Comparison of ENCODE assay signal across 8 mouse cellular contexts in the genomic region with DNA sequence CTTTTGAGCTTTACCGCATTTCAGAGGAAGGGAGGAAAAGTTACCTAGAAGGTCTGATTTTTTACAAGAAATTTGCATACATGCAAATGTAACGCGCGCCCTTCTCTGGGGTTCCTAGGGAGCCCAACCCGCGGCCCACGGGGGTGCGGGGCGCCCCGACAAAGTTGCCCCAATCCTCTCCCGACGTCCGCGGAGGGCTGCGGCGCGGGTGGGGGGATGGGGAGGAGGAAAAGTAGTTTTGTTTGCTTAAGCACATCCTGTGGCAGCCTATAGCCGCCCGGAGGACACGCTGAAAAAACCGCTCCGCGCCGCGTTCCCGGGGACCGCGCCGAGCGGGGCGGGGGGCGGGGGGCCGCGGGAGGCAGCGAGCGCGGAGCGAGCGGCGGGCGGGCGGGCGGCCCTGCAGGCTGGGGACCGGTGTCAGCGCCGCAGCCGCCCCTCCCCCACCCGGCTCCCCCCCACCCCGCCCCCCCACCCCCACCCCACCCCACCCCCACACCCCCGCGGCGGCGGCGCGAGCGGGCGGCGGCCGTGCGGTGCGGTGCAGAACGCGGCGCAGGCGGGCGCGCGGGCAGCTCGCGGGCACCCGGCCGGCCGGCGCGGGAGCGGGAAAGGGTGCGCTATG. TPM values are rescaled to one million over a fixed set of nuclear protein-coding genes. Genes with fewer than 3 reads are reported as not detected.
DNase-seq lines count a peak whose midpoint lies in the region; ATAC-seq lines count a peak whose summit lies in the region.

No protein-coding gene starts in this region.

- peak; percentile 56 for ATAC-seq in midbrain, embryonic 14.5 days (ENCODE audit: low FRiP score, low TSS enrichment)

- peak overlapping the region; percentile 90 for H3K4me2 ChIP-seq in midbrain, embryonic 14.5 days (ENCODE audit: low read length)

- H3K4me1 ChIP-seq in embryonic facial prominence, embryonic 10.5 days, result peaks cover 57% of the 10 kb centered on the region
- peaks cover 60% of the 10 kb centered on the region for H3K4me1 ChIP-seq in limb, embryonic 10.5 days
- peaks cover 6% of the 10 kb centered on the region; the same call in 1 of the 2 replicates for H3K4me1 ChIP-seq in midbrain, embryonic 14.5 days (ENCODE audit: control insufficient read depth, insufficient read depth, low read length)

- peak overlapping the region; percentile 87 for H3K27ac ChIP-seq in embryonic facial prominence, embryonic 10.5 days (replicated peaks)
- H3K27ac ChIP-seq in limb, embryonic 10.5 days, result peak overlapping the region; percentile 96
- peak overlapping the region; percentile 84 for H3K27ac ChIP-seq in midbrain, embryonic 14.5 days (replicated peaks; ENCODE audit: low read depth, low read length)

- peaks cover 85% of the 10 kb centered on the region for H3K27me3 ChIP-seq in embryonic facial prominence, embryonic 10.5 days (replicated peaks; ENCODE audit: low read depth, poor library complexity, severe bottlenecking)
- peaks cover 46% of the 10 kb centered on the region for H3K27me3 ChIP-seq in limb, embryonic 10.5 days (ENCODE audit: low read depth, poor library complexity, severe bottlenecking)
- H3K27me3 ChIP-seq in midbrain, embryonic 14.5 days (ENCODE audit: control insufficient read depth, insufficient read depth, low read length), result peaks cover 37% of the 10 kb centered on the region; the same call in 1 of the 2 replicates

- H3K4me3 ChIP-seq in embryonic facial prominence, embryonic 10.5 days, result peak overlapping the region; percentile 74
- H3K4me3 ChIP-seq in limb, embryonic 10.5 days, result peak overlapping the region; percentile 80
- H3K4me3 ChIP-seq in midbrain, embryonic 14.5 days (replicated peaks; ENCODE audit: low read depth, low read length), result peak overlapping the region; percentile 75

- H3K9me3 ChIP-seq in embryonic facial prominence, embryonic 10.5 days, result no peaks in the 10 kb centered on the region
- H3K9me3 ChIP-seq in limb, embryonic 10.5 days (replicated peaks), result no peaks in the 10 kb centered on the region
- no peaks in the 10 kb centered on the region for H3K9me3 ChIP-seq in midbrain, embryonic 14.5 days (ENCODE audit: control insufficient read depth, low read length)

- no peaks in the 10 kb centered on the region for H3K36me3 ChIP-seq in embryonic facial prominence, embryonic 10.5 days (replicated peaks)
- H3K36me3 ChIP-seq in limb, embryonic 10.5 days, result no peaks in the 10 kb centered on the region
- no peaks in the 10 kb centered on the region for H3K36me3 ChIP-seq in midbrain, embryonic 14.5 days (ENCODE audit: control insufficient read depth, insufficient read depth, low read length)

- H3K9ac ChIP-seq in midbrain, embryonic 14.5 days (replicated peaks; ENCODE audit: low read length), result peak overlapping the region; percentile 80

- intact Hi-C loops in heart, postnatal 10 days (cut with DNase I), result loop anchor here (2.0 to 5.0 kb wide), 5 partner anchors 35 to 545 kb away; no protein-coding TSS in a partner anchor

- WGBS in embryonic facial prominence, embryonic 10.5 days, result under 1% methylated on average over 53 of the region's 77 CpGs
- under 1% methylated on average over 60 of the region's 77 CpGs for WGBS in limb, embryonic 10.5 days
- under 1% methylated on average over 59 of the region's 77 CpGs for whole genome bisulfite sequencing in midbrain, embryonic 14.5 days

- peak; percentile 17 for DNase-seq in spleen, adult 12 weeks (ENCODE audit: low spot score)
- DNase-seq in spleen, postnatal 36 days (ENCODE audit: low spot score in 2 of 2), result no peak
- peak; percentile 75 for DNase-seq in embryonic facial prominence, embryonic 10.5 days (ENCODE audit: low spot score)
- peak; percentile 76 to 77 for DNase-seq in heart, postnatal 10 days
- DNase-seq in limb, embryonic 10.5 days (ENCODE audit: low spot score), result peak; percentile 76
- peak; percentile 79 for DNase-seq in midbrain, embryonic 14.5 days
- peak; percentile 83 for DNase-seq in testis, postnatal 10 days (ENCODE audit: low spot score)
- no peak for DNase-seq in frontal cortex, postnatal 25 days (ENCODE audit: low spot score in 2 of 2)

RNA-seq across cellular contexts. Expression of a gene that starts 0.7 kb away (rescaled TPM):
- polyA plus RNA-seq in embryonic facial prominence, embryonic 10.5 days (2016; fragmentation: Nextera tagmentation; extraction: Ambion mirVana), result 10.9 and 13.6 TPM in 2 replicates
- total RNA-seq in heart, postnatal 10 days (2021), result under 1 TPM; 0.34 to 0.47 TPM
- polyA plus RNA-seq in limb, embryonic 10.5 days (2016; fragmentation: Nextera tagmentation; extraction: Ambion mirVana), result 2.8 and 11.0 TPM in 2 replicates
- polyA plus RNA-seq in midbrain, embryonic 14.5 days (2014; fragmentation: Nextera tagmentation; extraction: Ambion mirVana), result 22.4 and 23.6 TPM in 2 replicates

RNA-seq across cellular contexts. Expression of a gene that starts 4.7 kb away (rescaled TPM):
- polyA plus RNA-seq in embryonic facial prominence, embryonic 10.5 days (2016; fragmentation: Nextera tagmentation; extraction: Ambion mirVana), result 8.0 and 17.0 TPM in 2 replicates
- total RNA-seq in heart, postnatal 10 days (2021), result 100 to 1,000 TPM; 196 to 199 TPM
- 6.7 and 21.3 TPM in 2 replicates for polyA plus RNA-seq in limb, embryonic 10.5 days (2016; fragmentation: Nextera tagmentation; extraction: Ambion mirVana)
- 30.1 and 37.2 TPM in 2 replicates for polyA plus RNA-seq in midbrain, embryonic 14.5 days (2014; fragmentation: Nextera tagmentation; extraction: Ambion mirVana)

Comparison
In these comparisons a context has a peak if more than half of its experiments do, and no peak if none do; other contexts are left out.
1. DNase-seq: peak in spleen, adult 12 weeks (single experiment), embryonic facial prominence, embryonic 10.5 days (single experiment), heart, postnatal 10 days (2 of 2), limb, embryonic 10.5 days (single experiment), midbrain, embryonic 14.5 days (single experiment) and testis, postnatal 10 days (single experiment); none in spleen, postnatal 36 days (0 of 2) and frontal cortex, postnatal 25 days (0 of 2).
2. Peak in every context shown above with its lines, with median percentiles within 50 percentile points of each other: H3K27ac ChIP-seq and H3K4me3 ChIP-seq.